Mouse (Mus musculus) CH12.LX (cell line): ENCODE measurements around the gene Tulp4. TPM values are rescaled to one million over a fixed set of nuclear protein-coding genes. Genes with fewer than 3 reads are reported as not detected.
A peak's percentile ranks its signal among the peaks of the same experiment; 100 is the strongest.

Source experiments
- DNase-seq: peaks from one replicate; pipeline ENCODE4 v3.0.0-alpha.2; 2013; ENCODE audit errors: extremely low read depth
- H3K27ac ChIP-seq: 2 replicates; pipeline ENCODE4 v1.5.1; 2012; ENCODE audit warnings: low read depth, mild to moderate bottlenecking, control low read depth, moderate library complexity; ENCODE audit not compliant: insufficient read depth
- H3K27me3 ChIP-seq: replicated peaks from 2 replicates; pipeline ENCODE3; 2012; ENCODE audit warnings: inconsistent platforms
- H3K36me3 ChIP-seq, 2 experiments: replicated peaks in 1 of 2; 2 replicates each; pipeline versions ENCODE3 to v1.6.1; 2012; ENCODE audit warnings: inconsistent platforms in 1 of 2, low read length in 1 of 2, mild to moderate bottlenecking in 1 of 2, mixed read lengths in 1 of 2, moderate library complexity in 1 of 2; ENCODE audit not compliant: control insufficient read depth in 1 of 2, insufficient read depth in 1 of 2
- H3K4me1 ChIP-seq, 2 experiments: 2 replicates each; pipeline ENCODE4 v1.6.1; 2012; ENCODE audit warnings: inconsistent platforms in 1 of 2, moderate library complexity in 1 of 2; ENCODE audit not compliant: insufficient read depth in 2 of 2, control insufficient read depth in 1 of 2
- H3K4me2 ChIP-seq: 2 replicates; pipeline ENCODE4 v1.6.1; 2012; ENCODE audit warnings: low read depth, mild to moderate bottlenecking, control low read depth; ENCODE audit not compliant: poor library complexity, insufficient read depth, severe bottlenecking
- H3K4me3 ChIP-seq, 3 experiments: fragments of 150-350 bp in 1 of 3; sonication (generic) in 1 of 3; replicated peaks in 1 of 3; 2 replicates each; pipeline versions ENCODE3 to v1.5.1; 2011 to 2012; ENCODE audit warnings: low read depth in 2 of 3, low read length in 2 of 3, mild to moderate bottlenecking in 2 of 3, moderate library complexity in 2 of 3, control low read depth in 1 of 3, improper control_type of control experiment in 1 of 3, inconsistent platforms in 1 of 3, mixed read lengths in 1 of 3; ENCODE audit not compliant: poor library complexity in 1 of 3
- H3K79me2 ChIP-seq: replicated peaks from 2 replicates; pipeline ENCODE4 v1.6.1; 2012; ENCODE audit warnings: mild to moderate bottlenecking, moderate library complexity; ENCODE audit not compliant: control insufficient read depth, poor library complexity, insufficient read depth, severe bottlenecking; ENCODE audit errors: extremely low read depth
- H3K9ac ChIP-seq: 2 replicates; pipeline ENCODE4 v1.6.1; 2012; ENCODE audit warnings: low read depth, mild to moderate bottlenecking, control low read depth, moderate library complexity; ENCODE audit not compliant: insufficient read depth
- H3K9me3 ChIP-seq: replicated peaks from 2 replicates; pipeline ENCODE3; 2012; ENCODE audit warnings: low read length, inconsistent platforms, mixed read lengths
- CHD1 ChIP-seq: IDR thresholded peaks from 2 replicates; pipeline ENCODE4 v1.6.1; 2012; ENCODE audit warnings: low read depth, low read length, improper control_type of control experiment, inconsistent platforms
- CTCF ChIP-seq, 2 experiments: IDR thresholded peaks in 1 of 2; conservative IDR thresholded peaks in 1 of 2; 2 replicates each; pipeline ENCODE4 v1.5.1; 2011 to 2012; ENCODE audit warnings: low read depth in 2 of 2, low read length in 2 of 2, improper control_type of control experiment in 1 of 2, inconsistent platforms in 1 of 2, mild to moderate bottlenecking in 1 of 2, moderate library complexity in 1 of 2
- ELF1 ChIP-seq: IDR thresholded peaks from 2 replicates; pipeline ENCODE4 v1.6.1; 2014; ENCODE audit warnings: low read depth, mild to moderate bottlenecking, inconsistent platforms, low read length, improper control_type of control experiment
- EP300 ChIP-seq: IDR thresholded peaks from 2 replicates; pipeline ENCODE4 v1.6.1; 2011; ENCODE audit warnings: low read length, improper control_type of control experiment
- ETS1 ChIP-seq: conservative IDR thresholded peaks from 2 replicates; pipeline ENCODE4 v1.6.1; 2012; ENCODE audit warnings: low read depth, mild to moderate bottlenecking, inconsistent platforms, low read length, improper control_type of control experiment, moderate library complexity
- JUN ChIP-seq: IDR thresholded peaks from 2 replicates; pipeline ENCODE4 v1.6.1; 2011; ENCODE audit warnings: low read depth, mild to moderate bottlenecking, low read length, improper control_type of control experiment, moderate library complexity; ENCODE audit not compliant: insufficient read depth
- JUND ChIP-seq: conservative IDR thresholded peaks from 2 replicates; pipeline ENCODE4 v1.6.1; 2011; ENCODE audit warnings: low read depth, low read length, improper control_type of control experiment
- KAT2A ChIP-seq: IDR thresholded peaks from 2 replicates; pipeline ENCODE4 v1.6.1; 2012; ENCODE audit warnings: low read length, improper control_type of control experiment, inconsistent platforms; ENCODE audit not compliant: insufficient replicate concordance
- MAZ ChIP-seq: IDR thresholded peaks from 2 replicates; pipeline ENCODE4 v1.6.1; 2012; ENCODE audit warnings: low read depth, mild to moderate bottlenecking, inconsistent platforms, low read length, improper control_type of control experiment, moderate library complexity
- MXI1 ChIP-seq: IDR thresholded peaks from 2 replicates; pipeline ENCODE4 v1.6.1; 2011; ENCODE audit warnings: mild to moderate bottlenecking, low read depth, low read length, improper control_type of control experiment
- NELFE ChIP-seq: IDR thresholded peaks from 2 replicates; pipeline ENCODE4 v1.6.1; 2011; ENCODE audit warnings: low read depth, low read length, improper control_type of control experiment
- POLR2A ChIP-seq: IDR thresholded peaks from 2 replicates; pipeline ENCODE4 v1.6.1; 2011; ENCODE audit warnings: low read depth, mild to moderate bottlenecking, improper control_type of control experiment, low read length
- POLR2AphosphoS2 ChIP-seq: IDR thresholded peaks from 2 replicates; pipeline ENCODE4 v1.6.1; 2011; ENCODE audit warnings: low read depth, low read length, improper control_type of control experiment
- RCOR1 ChIP-seq: conservative IDR thresholded peaks from 2 replicates; pipeline ENCODE4 v1.6.1; 2012; ENCODE audit warnings: low read depth, mild to moderate bottlenecking, inconsistent platforms, low read length, improper control_type of control experiment
- TCF12 ChIP-seq: IDR thresholded peaks from 2 replicates; pipeline ENCODE4 v1.6.1; 2014; ENCODE audit warnings: low read depth, mild to moderate bottlenecking, inconsistent platforms, low read length, improper control_type of control experiment
- UBTF ChIP-seq: IDR thresholded peaks from 2 replicates; pipeline ENCODE4 v1.6.1; 2012; ENCODE audit warnings: low read depth, mild to moderate bottlenecking, inconsistent platforms, low read length, improper control_type of control experiment, moderate library complexity
- USF1 ChIP-seq: IDR thresholded peaks from 2 replicates; pipeline ENCODE4 v1.6.1; 2014; ENCODE audit warnings: low read depth, mild to moderate bottlenecking, inconsistent platforms, low read length, improper control_type of control experiment
- ZC3H11A ChIP-seq: IDR thresholded peaks from 2 replicates; pipeline ENCODE4 v1.6.1; 2012; ENCODE audit warnings: low read depth, mild to moderate bottlenecking, inconsistent platforms, low read length, improper control_type of control experiment
- ZMIZ1 ChIP-seq: IDR thresholded peaks from 2 replicates; pipeline ENCODE4 v1.6.1; 2012; ENCODE audit warnings: low read depth, mild to moderate bottlenecking, inconsistent platforms, low read length, improper control_type of control experiment
- dilution Hi-C: fragments of 300-500 bp; cut with MboI; formaldehyde crosslinking; loops from 2 replicates; pipeline ENCODE4 v1.14.3; 2020; ENCODE audit warnings: low sequenced_read_pairs; ENCODE audit not compliant: extremely low pct_unique_long_range_greater_than_20kb, extremely low pct_ligation_motif_present
- in situ Hi-C: fragments of 300-500 bp; cut with MboI; formaldehyde crosslinking; loops from 3 replicates; pipeline ENCODE4 v1.14.3; 2019; ENCODE audit warnings: low sequenced_read_pairs, low pct_ligation_motif_present, low pct_unique_long_range_greater_than_20kb, mixed read lengths
- polyA plus RNA-seq: library from polyadenylated mRNA; unstranded; fragments of >175 nt; gene quantifications from 2 replicates; pipeline ENCODE4 v1.2.1, GENCODE M21; 2012; ENCODE audit warnings: low read depth; ENCODE audit not compliant: insufficient read length
- total RNA-seq, 2 experiments: library from RNA; depleted of rRNA; stranded (reverse); fragments of 300-350 nt in 1 of 2; fragments of >200 nt in 1 of 2; gene quantifications; 2 replicates each; pipeline ENCODE4 v1.2.3; 2012 to 2014

Tulp4 gene
- total and polyA plus RNA-seq, 3 experiments, result 7.8 to 50.7 (median 33.6) TPM

DNA sequence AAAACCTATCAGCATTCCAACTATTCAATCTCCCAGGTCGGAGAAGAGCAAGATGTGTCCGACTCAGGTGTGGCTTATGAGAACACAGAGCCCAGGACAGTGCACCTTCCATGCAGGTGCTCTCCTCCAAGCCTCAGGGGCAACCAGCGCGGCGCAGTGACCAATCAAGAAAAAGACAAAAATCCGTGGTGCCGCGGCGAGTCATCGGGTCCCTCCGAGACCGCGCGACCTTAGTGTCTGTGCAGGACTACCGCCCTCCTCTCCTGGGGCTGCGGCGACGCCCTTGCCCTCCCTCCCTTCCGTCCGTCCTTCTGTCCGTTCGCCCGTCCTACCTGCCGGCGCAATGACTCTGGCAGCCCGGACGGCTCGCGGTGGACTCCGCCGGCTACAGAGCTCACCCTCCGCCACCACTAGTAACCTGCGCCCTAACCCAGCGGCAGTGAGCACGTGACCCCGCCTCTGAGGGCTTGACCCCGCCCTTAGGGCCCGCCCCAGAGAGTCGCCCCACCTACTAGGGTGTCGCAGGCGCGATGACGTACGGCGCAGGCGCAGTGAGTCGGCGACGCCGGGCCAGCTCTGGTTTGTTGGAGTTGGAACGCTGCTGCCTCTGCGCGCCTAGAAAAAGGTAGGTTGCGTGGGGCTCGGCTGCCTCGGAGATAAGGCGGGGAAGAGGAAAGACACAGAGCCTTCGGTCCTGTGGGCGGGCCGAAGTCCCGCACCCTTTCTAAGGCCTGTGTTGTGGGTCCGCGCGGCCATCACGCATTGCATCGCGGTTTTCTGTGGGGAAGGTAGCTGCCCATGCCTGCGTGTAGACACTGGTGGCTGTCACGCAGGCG is 26.7 kb upstream of the Tulp4 start, which contains the start of the genes Serac1 and Gtf2h5 (continued):
- TF ChIP-seq USF1, result peak; percentile 95
- no peak for TF ChIP-seq EP300
- no peak for TF ChIP-seq POLR2AphosphoS2
- no peak for TF ChIP-seq JUN
- peak; percentile 71 for TF ChIP-seq ELF1
- no peak for TF ChIP-seq CHD1
- no peak for TF ChIP-seq ZC3H11A
- 0 out of 4 replicates have a peak, but pooled peaks of 1 of the 2 experiments have one; percentile 1 for TF ChIP-seq CTCF (conservative IDR thresholded peaks at IDR 0.05 in 1 of 2, IDR thresholded peaks at IDR 0.05 in 1 of 2; ENCODE audit: low read depth in 2 of 2, low read length in 2 of 2)
- TF ChIP-seq POLR2A, result peak; percentile 94
- TF ChIP-seq KAT2A, result peak; percentile 72; the same call in 1 of the 2 replicates
- peak; percentile 78 for TF ChIP-seq TCF12

DNA sequence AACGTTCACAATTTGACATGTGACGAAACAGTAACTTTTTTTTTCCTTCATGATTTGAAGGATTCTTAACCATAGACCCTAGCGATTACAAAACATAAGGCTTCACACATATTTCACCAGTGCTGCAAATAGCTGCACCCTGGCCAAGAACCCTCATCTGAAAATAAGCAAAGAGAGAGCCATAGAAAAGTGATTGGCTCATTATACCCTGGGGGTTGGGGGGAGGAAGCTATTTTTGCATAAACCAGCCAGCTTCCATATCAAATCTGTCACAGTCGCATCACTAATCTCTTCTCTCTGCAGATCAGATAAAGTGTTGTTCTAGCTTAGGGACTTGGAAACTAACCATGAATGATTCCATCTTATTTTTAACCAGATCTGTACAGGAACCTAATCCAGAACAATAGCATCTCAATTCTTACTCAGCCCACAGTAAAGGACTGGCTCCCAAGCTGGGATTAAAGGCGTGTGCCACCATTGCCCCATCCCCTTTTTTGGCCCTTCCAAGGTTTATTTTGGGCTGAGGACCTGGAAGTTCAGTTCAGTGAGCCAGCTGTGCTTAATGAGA is 22.8 kb upstream of the Tulp4 start:
- Histone ChIP-seq H3K4me2 (no peak overlapping the region), H3K27ac (no peak overlapping the region), H3K27me3 (no peaks in the 10 kb centered on the region), H3K79me2 (peaks cover 13% of the 10 kb centered on the region), H3K4me3 (no peak overlapping the region), H3K4me1 (peaks cover 0 to 33% of the 10 kb centered on the region in 2 experiments; a peak in 2 of 4 replicates), H3K36me3 (peaks cover 26 to 65% of the 10 kb centered on the region in 2 experiments), H3K9me3 (no peaks in the 10 kb centered on the region), H3K9ac (no peak overlapping the region)
- no peak for TF ChIP-seq ELF1
- no peak for TF ChIP-seq ETS1
- TF ChIP-seq MAZ, result no peak
- TF ChIP-seq UBTF, result no peak
- no peak for TF ChIP-seq CHD1
- no peak for TF ChIP-seq ZMIZ1
- TF ChIP-seq POLR2A, result no peak
- no peak for TF ChIP-seq USF1
- no peak for TF ChIP-seq ZC3H11A
- TF ChIP-seq RCOR1, result no peak
- TF ChIP-seq EP300, result no peak
- no peak for TF ChIP-seq NELFE
- no peak for TF ChIP-seq MXI1
- no peak for TF ChIP-seq JUND
- TF ChIP-seq CTCF (conservative IDR thresholded peaks at IDR 0.05 in 1 of 2, IDR thresholded peaks at IDR 0.05 in 1 of 2; ENCODE audit: low read depth in 2 of 2, low read length in 2 of 2), result no peak
- dilution Hi-C loops, result no loop called here
- no peak for DNase-seq
- in situ Hi-C loops, result no loop called here
